Mouse (Mus musculus) ES-E14 (cell line): ENCODE measurements at regions not wholly inside any gene's neighbourhood (a gene's known extent, or its start where the extent isn't known, plus 50 kb on each side); places are given as distances from the start of the nearest gene placed in this dataset.

Experiments used
- CHD2 ChIP-seq: IDR thresholded peaks from 2 replicates; pipeline ENCODE4 v1.6.1; 2014; ENCODE audit warnings: mild to moderate bottlenecking, low read depth, low read length, inconsistent platforms
- HCFC1 ChIP-seq: IDR thresholded peaks from 2 replicates; pipeline ENCODE4 v1.6.1; 2012; ENCODE audit warnings: low read length, inconsistent platforms, borderline replicate concordance; ENCODE audit not compliant: insufficient read depth
- MAFK ChIP-seq: IDR thresholded peaks from 2 replicates; pipeline ENCODE4 v1.6.1; 2014; ENCODE audit warnings: mild to moderate bottlenecking, low read depth, low read length, inconsistent platforms; ENCODE audit not compliant: insufficient read depth
- ZNF384 ChIP-seq: IDR thresholded peaks from 2 replicates; pipeline ENCODE4 v1.6.1; 2012; ENCODE audit warnings: low read depth, low read length, inconsistent platforms

DNA sequence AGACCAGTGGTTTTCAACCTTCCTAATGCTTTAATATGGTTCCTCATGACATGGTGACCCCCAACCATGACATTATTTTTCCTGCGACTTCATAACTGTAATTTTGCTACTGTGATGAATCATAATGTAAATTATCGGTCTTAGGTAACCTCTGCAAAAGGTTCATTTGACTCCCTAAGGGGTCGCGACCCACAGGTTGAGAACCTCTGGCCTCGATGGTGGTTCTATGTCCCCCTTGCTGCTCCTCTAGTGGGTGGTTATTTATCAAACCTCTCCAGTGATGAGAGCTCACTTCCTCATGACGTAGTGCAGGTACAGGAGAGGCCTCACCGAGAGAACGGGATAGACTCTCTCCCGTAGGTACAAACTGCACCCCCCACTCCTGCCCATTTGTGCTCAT, 158.9 kb downstream of the Opa1 start:
- TF ChIP-seq MAFK (no peak), CHD2 (peak; percentile 78), HCFC1 (no peak), ZNF384 (no peak)
